Mouse (Mus musculus) heart, postnatal 0 days (tissue): ENCODE data around the gene Entpd1. TPM values are rescaled to one million over a fixed set of nuclear protein-coding genes. Genes with fewer than 3 reads are reported as not detected.
"Not testable (repeated sequence)": the region's sequence is repeated elsewhere in the genome, so short reads cannot be mapped to it uniquely, and the experiment has no call there.

Source experiments
- ATAC-seq: fragments of 200-750 bp; cut with Nextera tagmentation; 2 replicates; pipeline ENCODE4 v1.8.0; 2017; ENCODE audit warnings: low read depth, moderate number of reproducible peaks, moderate library complexity; ENCODE audit not compliant: insufficient read depth
- DNase-seq: peaks from one replicate; pipeline ENCODE4 v3.0.0-alpha.2; 2016; ENCODE audit warnings: low spot score
- H3K27ac ChIP-seq: fragments of 300-500 bp; sonication (generic); 2 replicates; pipeline ENCODE4 v1.5.1; 2014; ENCODE audit warnings: low read depth, mild to moderate bottlenecking
- H3K27me3 ChIP-seq: fragments of 300-500 bp; sonication (generic); 2 replicates; pipeline ENCODE4 v1.6.1; 2014; ENCODE audit warnings: low read length, mixed read lengths; ENCODE audit not compliant: control insufficient read depth, insufficient read depth
- H3K36me3 ChIP-seq: fragments of 300-500 bp; sonication (generic); replicated peaks from 2 replicates; pipeline ENCODE4 v1.6.1; 2014; ENCODE audit warnings: low read length, mixed read lengths; ENCODE audit not compliant: control insufficient read depth, insufficient read depth
- H3K4me1 ChIP-seq: fragments of 300-500 bp; sonication (generic); 2 replicates; pipeline ENCODE4 v1.6.1; 2014; ENCODE audit warnings: antibody characterized with exemption; ENCODE audit not compliant: control insufficient read depth, insufficient read depth
- H3K4me2 ChIP-seq: fragments of 300-500 bp; sonication (generic); 2 replicates; pipeline ENCODE4 v1.6.1; 2014; ENCODE audit warnings: low read depth, mild to moderate bottlenecking, low read length, moderate library complexity
- H3K4me3 ChIP-seq: fragments of 300-500 bp; sonication (generic); 2 replicates; pipeline ENCODE4 v1.5.1; 2014; ENCODE audit warnings: low read depth, low read length
- H3K9ac ChIP-seq: fragments of 300-500 bp; sonication (generic); replicated peaks from 2 replicates; pipeline ENCODE4 v1.6.1; 2014; ENCODE audit warnings: low read depth, low read length, mixed read lengths
- H3K9me3 ChIP-seq: fragments of 300-500 bp; sonication (generic); replicated peaks from 2 replicates; pipeline ENCODE4 v1.6.1; 2016; ENCODE audit warnings: low read length; ENCODE audit not compliant: control insufficient read depth
- CTCF ChIP-seq: IDR thresholded peaks from 2 replicates; pipeline ENCODE4 v1.5.1; 2016; ENCODE audit warnings: antibody characterized with exemption, control low read depth, low read depth
- EP300 ChIP-seq: IDR thresholded peaks from 2 replicates; pipeline ENCODE4 v1.6.1; 2016; ENCODE audit warnings: antibody characterized with exemption, low read depth
- WGBS: fragments of 180-500 bp; shearing (Covaris S2); extraction: QIAGEN DNeasy Blood & Tissue Kit; methylation state at CpG from one replicate; pipeline ENCODE4 v1.1.7; 2014; 5-methylcytosine and 5-hydroxymethylcytosine counted together
- polyA plus RNA-seq: library from polyadenylated mRNA; unstranded; fragments of >200 nt; fragmentation: Nextera tagmentation; extraction: Ambion mirVana; gene quantifications from 2 replicates; pipeline ENCODE4 v1.2.1, GENCODE M21; 2015
- total RNA-seq: library from RNA; depleted of rRNA; stranded (reverse); fragments of >200 nt; gene quantifications from 2 replicates; pipeline ENCODE4 v1.2.3, GENCODE M21; 2014; ENCODE audit warnings: low replicate concordance

Entpd1 gene
- total and polyA plus RNA-seq, 2 experiments from 2014 or later = 10.3 to 31.7 TPM

DNA sequence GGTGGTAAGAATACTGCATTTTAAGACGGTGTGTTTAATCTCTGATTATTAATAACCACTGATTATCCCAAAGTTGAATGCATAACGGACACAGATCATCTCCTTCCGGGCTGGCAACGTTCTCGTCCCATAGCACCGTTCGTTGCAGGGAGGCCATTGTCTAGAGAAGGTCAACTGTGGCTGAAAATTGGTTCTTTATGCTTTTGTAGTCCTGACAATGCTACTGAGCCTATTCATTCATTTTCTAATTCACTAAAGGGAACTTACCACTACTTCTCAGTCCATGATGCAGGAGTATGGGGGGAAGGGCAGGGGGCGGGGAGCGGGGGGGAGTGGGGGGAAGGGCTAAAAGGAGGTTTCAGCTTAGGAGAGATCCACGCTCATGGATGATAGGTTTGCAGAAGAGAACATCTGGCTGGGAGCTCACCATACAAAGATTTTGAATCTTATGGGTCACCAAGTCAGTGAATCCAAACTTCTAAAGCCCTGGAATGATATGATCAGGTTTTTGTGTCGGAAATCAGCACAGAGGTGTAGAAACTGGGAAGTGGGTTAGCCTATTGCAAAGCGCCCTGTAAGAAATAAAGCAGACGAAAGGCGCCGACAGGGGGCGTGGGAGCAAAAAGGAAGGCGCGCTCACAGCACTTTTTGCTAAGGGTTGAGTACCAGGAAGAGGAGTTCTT, 23.2 kb upstream of the Entpd1 start:
- Histone ChIP-seq H3K27ac (peak overlapping the region; percentile 80), H3K4me3 (peak overlapping the region; percentile 92), H3K9me3 (no peaks in the 10 kb centered on the region), H3K4me1 (peaks cover 12% of the 10 kb centered on the region), H3K36me3 (no peaks in the 10 kb centered on the region), H3K4me2 (peak overlapping the region; percentile 95), H3K27me3 (no peaks in the 10 kb centered on the region), H3K9ac (peak overlapping the region; percentile 48)
- ATAC-seq (peak; percentile 62), DNase-seq (peak; percentile 87)
- TF ChIP-seq CTCF = peak; percentile 67
- no peak for TF ChIP-seq EP300
- WGBS = under 1% methylated on average over 18 of the region's 18 CpGs

DNA sequence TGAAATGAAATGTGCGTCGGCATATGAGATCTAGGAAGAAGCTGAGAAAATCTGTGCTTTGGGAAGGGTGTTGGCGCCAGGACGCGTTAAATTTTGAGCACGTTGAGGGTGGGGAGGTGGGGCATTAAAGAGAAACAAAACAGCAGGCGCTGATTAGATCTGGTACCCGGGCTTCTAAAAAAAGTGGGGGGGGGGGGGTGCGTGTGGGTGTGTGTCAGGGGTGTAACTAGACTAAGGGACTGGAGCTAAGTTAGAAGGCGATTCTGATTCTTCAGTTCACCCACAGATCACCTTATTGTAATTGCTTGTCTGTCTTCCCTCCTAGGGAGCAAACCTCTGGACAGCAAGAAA, 22.7 kb upstream of the Entpd1 start:
- Histone ChIP-seq H3K27ac (peak overlapping the region; percentile 80), H3K9ac (peak overlapping the region; percentile 48), H3K27me3 (no peaks in the 10 kb centered on the region), H3K36me3 (no peaks in the 10 kb centered on the region), H3K4me1 (peaks cover 12% of the 10 kb centered on the region), H3K4me2 (peak overlapping the region; percentile 95), H3K9me3 (no peaks in the 10 kb centered on the region), H3K4me3 (peak overlapping the region; percentile 92)
- under 1% methylated on average over 10 of the region's 10 CpGs for WGBS
- no peak for TF ChIP-seq CTCF
- no peak for TF ChIP-seq EP300
- ATAC-seq = no peak
- DNase-seq = no peak

DNA sequence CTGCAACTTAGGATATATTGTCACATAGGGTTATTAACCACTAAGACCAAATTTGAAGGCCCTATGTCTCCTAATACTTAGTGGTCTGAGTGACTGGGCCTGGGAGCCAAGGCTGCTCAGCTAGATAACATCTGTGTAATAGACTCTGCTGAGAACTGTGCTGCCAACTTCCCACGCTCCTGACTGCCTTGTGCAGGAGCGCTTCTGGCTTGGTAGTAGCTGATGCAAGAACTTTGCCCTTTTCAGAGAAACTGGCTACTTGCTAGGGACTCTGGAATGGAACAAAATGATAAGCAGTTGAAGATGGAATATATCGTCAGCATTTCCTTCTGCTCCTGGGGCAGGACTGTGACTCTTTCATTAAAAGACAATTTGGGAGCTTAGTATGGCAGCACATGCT, 16.9 kb upstream of the Entpd1 start:
- Histone ChIP-seq H3K36me3 (peaks cover 11% of the 10 kb centered on the region), H3K27ac (no peak overlapping the region), H3K4me2 (no peak overlapping the region), H3K9ac (no peak overlapping the region), H3K9me3 (no peaks in the 10 kb centered on the region), H3K4me3 (no peak overlapping the region), H3K4me1 (peaks cover 7% of the 10 kb centered on the region; the same call in 1 of the 2 replicates), H3K27me3 (no peaks in the 10 kb centered on the region)
- no peak for DNase-seq
- ATAC-seq = no peak; the same call in 1 of the 2 replicates
- TF ChIP-seq CTCF = no peak
- TF ChIP-seq EP300 = no peak
- WGBS = 70% methylated on average over 3 of the region's 3 CpGs

DNA sequence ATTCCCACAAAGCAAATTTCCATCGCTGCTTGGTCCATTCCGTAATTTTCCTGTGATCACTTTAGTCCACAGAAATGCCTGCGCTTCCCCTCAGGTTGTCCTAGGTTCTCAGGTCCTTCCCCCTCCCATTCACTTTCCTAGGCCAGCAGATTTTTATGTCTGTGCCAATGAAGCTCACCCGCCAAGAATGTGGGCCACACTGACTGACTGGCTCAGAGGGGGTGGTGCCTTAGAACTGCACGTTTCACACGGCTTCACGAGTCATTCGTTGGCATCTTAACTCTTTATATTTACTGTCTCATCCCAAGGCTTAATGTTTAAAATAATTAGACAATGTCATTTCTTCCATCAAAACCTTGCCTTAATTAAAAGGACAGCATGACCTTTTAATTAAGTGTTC, 16.3 kb upstream of the Entpd1 start:
- no peak for DNase-seq
- no peak overlapping the region for H3K27ac ChIP-seq

DNA sequence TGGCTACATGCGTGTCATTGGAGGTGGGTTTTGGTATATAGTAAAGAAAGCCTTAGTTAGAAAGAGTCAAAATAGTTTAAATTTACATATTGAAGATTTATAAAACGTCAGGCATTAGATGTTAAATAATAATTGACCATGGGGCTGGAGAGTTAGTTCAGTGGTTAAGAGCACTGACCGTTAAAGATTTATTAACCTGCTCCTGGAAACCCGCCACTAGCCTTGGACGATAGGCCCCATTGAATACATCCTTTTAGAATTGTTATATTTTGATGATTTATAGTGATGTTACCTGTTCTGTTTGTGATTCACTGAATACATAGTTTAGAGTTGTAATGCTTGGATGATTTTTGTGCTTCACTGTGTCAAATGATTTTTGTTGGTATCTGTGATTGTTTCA, 11.3 kb upstream of the Entpd1 start:
- not testable (repeated sequence) for H3K9me3 ChIP-seq, DNase-seq, ATAC-seq, H3K27me3 ChIP-seq, H3K9ac ChIP-seq, H3K27ac ChIP-seq, H3K4me3 ChIP-seq, H3K4me2 ChIP-seq, H3K4me1 ChIP-seq
- H3K36me3 ChIP-seq = peaks cover 32% of the 10 kb centered on the region
- 92% methylated on average over 5 of the region's 5 CpGs for WGBS

More for the DNA sequence above, 16.3 kb upstream of the Entpd1 start:
- Histone ChIP-seq H3K9me3 (no peaks in the 10 kb centered on the region), H3K9ac (no peak overlapping the region), H3K27me3 (no peaks in the 10 kb centered on the region), H3K4me2 (no peak overlapping the region), H3K36me3 (peaks cover 11% of the 10 kb centered on the region), H3K4me3 (no peak overlapping the region), H3K4me1 (peaks cover 7% of the 10 kb centered on the region; the same call in 1 of the 2 replicates)
- ATAC-seq = no peak; the same call in 1 of the 2 replicates
- TF ChIP-seq CTCF = no peak
- TF ChIP-seq EP300 = no peak
- 63% methylated on average over 8 of the region's 8 CpGs for WGBS

DNA sequence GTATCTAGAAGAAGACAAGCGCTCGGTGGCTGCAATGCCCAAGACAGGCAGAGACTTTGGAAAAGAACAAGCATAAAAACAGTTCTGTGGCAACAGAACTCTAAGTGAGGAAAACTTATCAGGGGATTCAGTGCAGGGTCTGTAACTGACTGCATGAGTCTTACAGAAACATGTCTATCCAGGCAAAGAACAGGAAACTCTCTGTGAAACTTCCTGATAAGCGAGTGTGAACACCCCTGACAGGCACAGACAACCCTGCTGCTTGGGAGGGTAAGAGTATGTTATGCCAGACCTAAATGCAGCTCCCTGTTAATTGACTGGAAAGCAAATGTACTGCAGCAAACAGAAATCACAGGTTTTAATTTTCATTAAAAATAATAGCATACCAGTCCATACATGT, 10.3 kb upstream of the Entpd1 start:
- Histone ChIP-seq H3K9ac (no peak overlapping the region), H3K4me3 (no peak overlapping the region), H3K27me3 (no peaks in the 10 kb centered on the region), H3K4me2 (no peak overlapping the region), H3K36me3 (peaks cover 37% of the 10 kb centered on the region), H3K9me3 (no peaks in the 10 kb centered on the region), H3K4me1 (no peaks in the 10 kb centered on the region), H3K27ac (no peak overlapping the region)
- no peak for TF ChIP-seq CTCF
- TF ChIP-seq EP300 = no peak
- 74% methylated on average over 3 of the region's 3 CpGs for WGBS
- DNase-seq (no peak), ATAC-seq (no peak)
